Mouse (Mus musculus) heart, postnatal 0 days (tissue): ENCODE results near the gene Ulk4. TPM values are rescaled to one million over a fixed set of nuclear protein-coding genes. Genes with fewer than 3 reads are reported as not detected.

Source experiments
- ATAC-seq: fragments of 200-750 bp; cut with Nextera tagmentation; 2 replicates; pipeline ENCODE4 v1.8.0; 2017; ENCODE audit warnings: low read depth, moderate number of reproducible peaks, moderate library complexity; ENCODE audit not compliant: insufficient read depth
- DNase-seq: peaks from one replicate; pipeline ENCODE4 v3.0.0-alpha.2; 2016; ENCODE audit warnings: low spot score
- H3K27ac ChIP-seq: fragments of 300-500 bp; sonication (generic); 2 replicates; pipeline ENCODE4 v1.5.1; 2014; ENCODE audit warnings: low read depth, mild to moderate bottlenecking
- H3K27me3 ChIP-seq: fragments of 300-500 bp; sonication (generic); 2 replicates; pipeline ENCODE4 v1.6.1; 2014; ENCODE audit warnings: low read length, mixed read lengths; ENCODE audit not compliant: control insufficient read depth, insufficient read depth
- H3K36me3 ChIP-seq: fragments of 300-500 bp; sonication (generic); replicated peaks from 2 replicates; pipeline ENCODE4 v1.6.1; 2014; ENCODE audit warnings: low read length, mixed read lengths; ENCODE audit not compliant: control insufficient read depth, insufficient read depth
- H3K4me1 ChIP-seq: fragments of 300-500 bp; sonication (generic); 2 replicates; pipeline ENCODE4 v1.6.1; 2014; ENCODE audit warnings: antibody characterized with exemption; ENCODE audit not compliant: control insufficient read depth, insufficient read depth
- H3K4me2 ChIP-seq: fragments of 300-500 bp; sonication (generic); 2 replicates; pipeline ENCODE4 v1.6.1; 2014; ENCODE audit warnings: low read depth, mild to moderate bottlenecking, low read length, moderate library complexity
- H3K4me3 ChIP-seq: fragments of 300-500 bp; sonication (generic); 2 replicates; pipeline ENCODE4 v1.5.1; 2014; ENCODE audit warnings: low read depth, low read length
- H3K9ac ChIP-seq: fragments of 300-500 bp; sonication (generic); replicated peaks from 2 replicates; pipeline ENCODE4 v1.6.1; 2014; ENCODE audit warnings: low read depth, low read length, mixed read lengths
- H3K9me3 ChIP-seq: fragments of 300-500 bp; sonication (generic); replicated peaks from 2 replicates; pipeline ENCODE4 v1.6.1; 2016; ENCODE audit warnings: low read length; ENCODE audit not compliant: control insufficient read depth
- CTCF ChIP-seq: IDR thresholded peaks from 2 replicates; pipeline ENCODE4 v1.5.1; 2016; ENCODE audit warnings: antibody characterized with exemption, control low read depth, low read depth
- EP300 ChIP-seq: IDR thresholded peaks from 2 replicates; pipeline ENCODE4 v1.6.1; 2016; ENCODE audit warnings: antibody characterized with exemption, low read depth
- WGBS: fragments of 180-500 bp; shearing (Covaris S2); extraction: QIAGEN DNeasy Blood & Tissue Kit; methylation state at CpG from one replicate; pipeline ENCODE4 v1.1.7; 2014; 5-methylcytosine and 5-hydroxymethylcytosine counted together
- polyA plus RNA-seq: library from polyadenylated mRNA; unstranded; fragments of >200 nt; fragmentation: Nextera tagmentation; extraction: Ambion mirVana; gene quantifications from 2 replicates; pipeline ENCODE4 v1.2.1, GENCODE M21; 2015
- total RNA-seq: library from RNA; depleted of rRNA; stranded (reverse); fragments of >200 nt; gene quantifications from 2 replicates; pipeline ENCODE4 v1.2.3, GENCODE M21; 2014; ENCODE audit warnings: low replicate concordance

The Ulk4 gene
- total and polyA plus RNA-seq, 2 experiments from 2014 or later, result 1.5 to 66.7 TPM

- Histone ChIP-seq H3K9me3 (no peaks in the 10 kb centered on the region), H3K4me2 (no peak overlapping the region), H3K9ac (no peak overlapping the region), H3K4me3 (no peak overlapping the region), H3K27ac (no peak overlapping the region), H3K36me3 (0 out of 2 replicates have a peak, but pooled peaks cover 18% of the 10 kb centered on the region), H3K4me1 (peaks cover 36% of the 10 kb centered on the region), H3K27me3 (no peaks in the 10 kb centered on the region)
- TF ChIP-seq EP300, result no peak
- TF ChIP-seq CTCF, result no peak
- no peak for ATAC-seq
- WGBS, result 47% methylated on average over 3 of the region's 3 CpGs
- no peak for DNase-seq
Observed at GRCm38 (mm10) chr9:120944211-120944610, 332.8 kb downstream of the Ulk4 start.

DNA sequence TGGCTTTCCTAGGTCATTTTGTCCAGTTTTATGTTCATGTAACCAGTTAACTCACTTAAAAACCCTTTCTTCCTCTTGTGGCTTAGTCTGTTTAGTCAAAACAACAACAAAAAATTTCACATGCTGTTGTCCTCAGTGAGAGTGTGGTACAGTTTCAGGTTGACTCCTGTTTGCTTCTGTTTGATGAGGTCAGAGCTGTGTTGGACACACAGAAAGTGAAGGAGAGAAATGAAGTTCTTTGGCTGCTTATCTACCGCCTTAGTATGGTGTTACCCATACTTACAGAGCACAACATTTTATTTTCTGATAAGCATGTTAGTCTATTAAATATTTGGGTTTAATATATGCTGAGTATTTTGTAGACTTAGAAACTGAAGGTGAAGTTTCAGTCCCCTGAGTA lies 333.2 kb downstream of the Ulk4 start:
- Histone ChIP-seq H3K9ac (no peak overlapping the region), H3K27ac (no peak overlapping the region), H3K9me3 (no peaks in the 10 kb centered on the region), H3K4me1 (peaks cover 34% of the 10 kb centered on the region), H3K4me3 (no peak overlapping the region), H3K4me2 (no peak overlapping the region), H3K36me3 (0 out of 2 replicates have a peak, but pooled peaks cover 18% of the 10 kb centered on the region), H3K27me3 (no peaks in the 10 kb centered on the region)
- no peak for ATAC-seq
- no peak for DNase-seq
- 41% methylated on average over 1 of the region's 1 CpGs for WGBS
- TF ChIP-seq CTCF (no peak), EP300 (no peak)

- no peak overlapping the region for H3K27ac ChIP-seq
- H3K27me3 ChIP-seq, result no peaks in the 10 kb centered on the region
- no peak for DNase-seq
- H3K9me3 ChIP-seq, result no peaks in the 10 kb centered on the region
- peaks cover 52% of the 10 kb centered on the region for H3K4me1 ChIP-seq
- 80% methylated on average over 3 of the region's 3 CpGs for WGBS
- no peak overlapping the region for H3K9ac ChIP-seq
- 0 out of 2 replicates have a peak, but pooled peaks cover 18% of the 10 kb centered on the region for H3K36me3 ChIP-seq
- H3K4me3 ChIP-seq, result no peak overlapping the region
- H3K4me2 ChIP-seq, result no peak overlapping the region
- TF ChIP-seq EP300 (no peak), CTCF (no peak)
- ATAC-seq, result no peak
Observed at GRCm38 (mm10) chr9:120940858-120941257, 336.1 kb downstream of the Ulk4 start.

- ATAC-seq, result no peak
- peak overlapping the region; percentile 93 for H3K4me3 ChIP-seq
- TF ChIP-seq EP300 (no peak), CTCF (peak; percentile 72)
- H3K9ac ChIP-seq, result 0 out of 2 replicates have a peak overlapping the region, but pooled peaks have one; percentile 18
- DNase-seq, result peak; percentile 74
- WGBS, result 11% methylated on average over 8 of the region's 8 CpGs
- H3K4me1 ChIP-seq, result peaks cover 36% of the 10 kb centered on the region
- peak overlapping the region; percentile 70 for H3K4me2 ChIP-seq
- no peaks in the 10 kb centered on the region for H3K27me3 ChIP-seq
- no peak overlapping the region for H3K27ac ChIP-seq
- 0 out of 2 replicates have a peak, but pooled peaks cover 9% of the 10 kb centered on the region for H3K36me3 ChIP-seq
- H3K9me3 ChIP-seq, result no peaks in the 10 kb centered on the region
Observed at GRCm38 (mm10) chr9:120936351-120936750, 340.6 kb downstream of the Ulk4 start.

- H3K4me1 ChIP-seq, result peaks cover 29% of the 10 kb centered on the region
- WGBS, result 2% methylated on average over 4 of the region's 4 CpGs
- H3K36me3 ChIP-seq, result 0 out of 2 replicates have a peak, but pooled peaks cover 5% of the 10 kb centered on the region
- no peak for DNase-seq
- peak overlapping the region; percentile 70 for H3K4me2 ChIP-seq
- TF ChIP-seq EP300 (no peak), CTCF (no peak)
- no peaks in the 10 kb centered on the region for H3K27me3 ChIP-seq
- peak overlapping the region; percentile 93 for H3K4me3 ChIP-seq
- H3K9ac ChIP-seq, result peak overlapping the region; percentile 86
- ATAC-seq, result no peak
- no peaks in the 10 kb centered on the region for H3K9me3 ChIP-seq
- H3K27ac ChIP-seq, result peak overlapping the region; percentile 4; the same call in 1 of the 2 replicates
Observed at GRCm38 (mm10) chr9:120935634-120935922, 341.4 kb downstream of the Ulk4 start.
